Mouse (Mus musculus): ENCODE data around the gene Alg5.
"Not testable (repeated sequence)": the region's sequence is repeated elsewhere in the genome, so short reads cannot be mapped to it uniquely, and the experiment has no call there.

The Alg5 gene

GRCm38 (mm10) chr3:54741965-54742364 lies 6.6 kb downstream of the Alg5 start:
- no peak for DNase-seq

DNA sequence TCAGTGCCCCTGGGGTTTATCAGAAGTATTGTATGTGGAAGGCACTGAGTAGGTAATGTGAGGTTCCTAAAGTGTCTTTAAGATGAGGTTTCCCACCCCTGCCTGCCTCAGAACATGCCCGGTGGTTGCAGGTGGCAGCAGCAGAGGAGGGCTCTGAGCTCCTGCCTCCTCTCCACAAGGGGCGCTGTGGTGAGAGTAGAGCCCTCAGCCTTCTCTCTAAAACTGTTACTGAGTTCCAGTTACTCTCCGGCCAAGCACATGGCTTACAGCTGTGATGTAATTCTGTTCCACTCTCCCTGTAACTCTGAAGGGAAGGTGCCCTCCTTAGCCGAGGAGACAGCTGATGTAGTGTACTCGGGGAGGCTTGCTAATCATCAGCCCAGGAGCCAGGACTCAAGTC lies 10.5 kb downstream of the Alg5 start:
- peak; percentile 44 for DNase-seq

- DNase-seq, result no peak
Observed at GRCm38 (mm10) chr3:54753411-54753810, 18.1 kb downstream of the Alg5 start.

GRCm38 (mm10) chr3:54755145-54756041 lies 20.1 kb downstream of the Alg5 start, which contains the start of gene Smad9:
Gene Smad9, plus strand, starts transcription at chr3:54755582.
- DNase-seq, result peak; percentile 65

DNA sequence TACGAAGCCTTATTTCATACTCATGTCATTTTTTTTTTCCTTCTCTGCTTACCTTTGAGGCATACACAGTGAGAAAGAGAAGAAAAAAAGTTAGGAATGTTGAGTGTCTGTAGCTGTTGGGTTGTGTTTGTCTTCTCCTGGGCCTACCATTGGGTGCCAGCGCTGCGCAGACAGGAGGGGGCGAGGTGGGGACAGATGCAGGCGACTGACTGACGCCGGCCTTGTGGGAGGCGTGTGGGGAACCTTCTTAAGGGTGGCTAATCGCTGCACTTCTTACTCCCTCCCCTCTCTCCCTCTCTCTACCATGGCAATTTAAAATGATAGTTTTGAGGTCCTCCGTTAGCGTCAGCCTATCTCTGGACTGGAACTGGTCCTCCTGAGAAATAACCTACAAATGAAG lies 20.7 kb downstream of the Alg5 start:
- peak; percentile 40 for DNase-seq

DNA sequence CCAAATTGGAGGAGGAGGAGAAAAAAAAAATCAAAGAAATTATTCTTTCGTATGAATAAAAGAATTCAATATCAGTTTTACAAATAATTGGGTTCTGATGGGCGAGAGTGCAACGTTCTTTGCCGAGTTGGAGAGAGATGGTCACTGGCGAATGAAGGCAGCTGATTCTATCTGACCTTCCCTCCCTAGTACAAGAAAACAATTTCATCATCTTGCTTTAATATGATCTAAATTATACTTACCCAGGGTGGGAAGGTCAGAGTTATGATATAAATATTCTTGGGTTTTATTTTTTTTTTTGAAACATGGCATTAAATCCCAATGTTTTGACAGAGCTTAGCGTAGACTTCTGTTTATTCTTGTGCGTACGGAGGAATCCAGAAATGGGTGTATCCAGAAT lies 22.1 kb downstream of the Alg5 start:
- no peak for DNase-seq

- no peak for DNase-seq
Observed at GRCm38 (mm10) chr3:54759211-54759610, 23.9 kb downstream of the Alg5 start.

DNA sequence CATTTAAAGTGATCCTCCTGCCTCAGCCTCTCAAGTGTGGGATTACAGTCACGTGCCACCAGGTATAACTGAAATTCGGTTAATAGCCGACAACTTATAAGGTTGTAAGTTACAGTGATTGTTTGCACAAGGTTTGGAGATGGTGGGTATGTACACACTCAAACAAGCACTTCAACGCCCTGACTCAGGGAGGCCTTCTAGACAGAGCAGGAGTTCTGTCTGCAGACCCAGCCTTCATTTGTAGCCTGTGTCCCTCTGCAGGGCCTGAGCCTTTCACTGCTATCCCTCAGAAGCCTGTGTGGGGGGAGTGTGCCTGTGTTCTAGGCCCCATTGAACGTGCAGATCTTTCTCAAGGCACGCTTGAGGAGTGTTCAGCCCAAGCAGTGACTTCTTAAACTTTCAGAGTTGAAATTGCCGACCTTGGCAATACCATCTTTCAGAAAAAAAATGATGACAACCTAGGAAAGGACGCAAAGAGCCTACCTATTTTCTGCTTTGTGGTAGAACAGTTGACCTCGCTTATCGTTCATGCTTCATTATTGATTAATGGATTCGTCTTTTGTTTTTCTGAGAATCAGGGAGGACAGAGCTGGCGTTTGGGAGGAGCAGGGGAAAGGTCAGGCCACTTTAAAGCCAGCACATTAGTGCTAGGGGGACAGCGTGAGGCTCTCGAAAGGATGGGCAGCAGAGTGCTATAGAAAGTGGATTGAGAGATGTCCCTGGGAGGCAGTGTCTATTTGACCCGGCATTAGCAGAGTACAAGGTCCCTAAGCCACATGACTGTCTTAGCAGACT lies 25.2 kb downstream of the Alg5 start:
- no peak for DNase-seq

DNA sequence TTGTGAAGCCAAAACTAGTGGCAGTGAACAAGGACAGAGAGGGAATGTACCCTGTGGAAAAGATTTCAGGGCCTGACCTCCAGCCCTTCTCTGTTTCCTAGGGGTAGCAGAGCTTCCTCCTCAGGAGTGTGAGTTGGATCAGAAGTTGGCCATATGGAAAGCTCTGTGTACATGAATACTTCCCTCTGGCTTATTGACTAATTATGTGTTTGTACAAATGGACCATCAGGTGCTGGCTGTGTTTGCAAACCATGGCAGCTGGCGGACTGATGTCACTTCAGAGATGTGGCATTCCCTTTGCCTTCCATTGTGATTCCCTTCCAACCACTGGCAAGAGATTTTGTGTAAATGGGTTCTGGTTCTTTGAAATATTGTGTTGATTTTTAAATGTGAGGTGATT lies 25.9 kb downstream of the Alg5 start:
- no peak for DNase-seq

GRCm38 (mm10) chr3:54764418-54764817 lies 29.1 kb downstream of the Alg5 start:
- DNase-seq, result peak; percentile 23

GRCm38 (mm10) chr3:54765521-54765920 lies 30.2 kb downstream of the Alg5 start:
- not testable (repeated sequence) for DNase-seq

DNA sequence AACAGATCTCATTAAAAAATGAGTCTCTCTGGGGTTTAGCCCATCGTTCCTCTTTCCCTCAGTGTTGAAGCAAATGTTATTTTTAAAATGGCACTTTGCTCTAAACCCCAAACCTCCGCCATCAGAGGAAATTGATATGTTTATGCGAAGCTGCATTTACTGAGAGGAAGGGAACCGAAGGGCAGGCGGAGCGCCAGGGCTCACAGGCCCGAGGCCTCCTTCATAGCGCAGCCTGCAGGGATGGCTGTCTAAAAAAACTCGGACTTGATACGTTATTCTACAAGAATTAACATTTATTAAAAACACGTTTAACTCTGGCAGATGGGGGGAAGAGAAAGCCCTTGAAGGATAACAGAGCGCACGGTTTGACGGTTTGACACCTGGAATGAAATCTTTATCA lies 30.7 kb downstream of the Alg5 start:
- DNase-seq, result no peak

DNA sequence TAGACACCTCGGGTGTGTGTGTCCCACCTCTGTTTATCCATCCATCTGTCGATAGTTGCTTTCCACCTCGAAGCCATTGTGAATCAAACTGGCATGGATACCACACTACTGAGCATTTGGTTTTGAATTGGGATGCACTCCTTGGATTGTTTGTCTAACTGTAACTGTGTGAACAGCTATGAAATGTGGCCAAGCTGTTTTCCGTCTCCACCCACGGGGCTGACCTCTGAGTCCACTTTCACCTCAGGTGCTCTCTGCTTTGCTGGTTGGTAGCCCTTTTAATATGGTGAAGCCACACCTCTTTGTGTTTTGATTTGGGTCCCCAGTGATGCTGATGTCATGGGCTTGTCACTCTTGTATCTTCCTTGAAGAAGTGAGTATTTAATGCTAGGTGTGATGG lies 31.5 kb downstream of the Alg5 start:
- no peak for DNase-seq

GRCm38 (mm10) chr3:54768592-54768991 lies 33.3 kb downstream of the Alg5 start:
- DNase-seq, result no peak

GRCm38 (mm10) chr3:54769349-54770275 lies 34.3 kb downstream of the Alg5 start:
- DNase-seq, result no peak

GRCm38 (mm10) chr3:54773613-54774012 lies 38.3 kb downstream of the Alg5 start:
- DNase-seq, result no peak

DNA sequence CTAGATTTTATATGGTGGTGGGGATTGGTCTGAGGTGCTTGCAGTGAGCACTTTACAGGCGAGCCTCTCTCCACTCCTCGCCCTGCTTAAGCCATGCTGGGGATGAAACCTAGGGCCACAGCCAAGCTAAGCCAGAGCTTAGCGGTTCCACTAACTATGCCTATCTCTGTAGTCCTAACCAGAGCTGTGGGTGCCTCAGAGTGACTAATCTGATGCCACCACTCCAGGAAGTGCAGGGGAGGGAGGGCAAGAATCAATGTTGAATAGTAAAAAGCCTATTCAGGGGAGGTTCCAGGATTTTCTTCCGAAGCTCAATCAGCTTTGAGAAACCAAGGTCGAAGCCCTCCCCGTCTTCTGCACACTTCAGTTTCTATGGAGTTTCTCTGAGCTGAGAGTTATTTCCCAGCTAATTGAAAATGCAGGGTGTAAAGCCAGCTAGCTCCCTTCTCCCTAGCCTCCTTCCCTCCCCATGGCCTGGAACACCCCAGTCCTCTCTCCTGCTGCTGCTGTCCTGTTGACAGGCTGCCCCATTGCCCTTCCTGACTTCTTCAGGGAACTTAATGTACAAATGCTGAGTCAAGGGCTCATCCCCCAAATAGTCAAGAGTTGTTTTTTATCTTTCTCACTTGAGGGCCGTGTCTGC lies 40.8 kb downstream of the Alg5 start:
- DNase-seq, result no peak

DNA sequence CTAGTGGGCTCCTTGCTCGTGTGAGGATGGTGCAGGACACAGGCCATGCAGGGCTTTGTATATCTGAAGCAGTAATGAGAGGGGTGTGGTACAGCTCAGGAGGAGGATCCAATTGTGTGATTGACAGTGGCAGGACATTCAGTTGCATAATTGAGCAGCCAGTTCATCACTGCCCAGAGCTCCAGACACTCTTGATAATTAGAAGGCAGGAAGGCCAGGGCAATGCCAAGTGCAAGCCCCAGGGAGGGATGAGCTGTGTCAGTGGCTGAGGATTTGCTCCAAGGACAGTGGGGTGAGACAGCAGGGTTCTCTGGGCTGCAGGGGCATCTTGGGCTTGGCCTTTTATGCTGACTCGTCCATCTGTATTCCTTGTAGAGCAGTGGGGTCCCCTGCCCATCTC lies 55.3 kb downstream of the Alg5 start:
- DNase-seq, result no peak

- no peak for DNase-seq
Observed at GRCm38 (mm10) chr3:54791822-54792677, 56.7 kb downstream of the Alg5 start.

DNA sequence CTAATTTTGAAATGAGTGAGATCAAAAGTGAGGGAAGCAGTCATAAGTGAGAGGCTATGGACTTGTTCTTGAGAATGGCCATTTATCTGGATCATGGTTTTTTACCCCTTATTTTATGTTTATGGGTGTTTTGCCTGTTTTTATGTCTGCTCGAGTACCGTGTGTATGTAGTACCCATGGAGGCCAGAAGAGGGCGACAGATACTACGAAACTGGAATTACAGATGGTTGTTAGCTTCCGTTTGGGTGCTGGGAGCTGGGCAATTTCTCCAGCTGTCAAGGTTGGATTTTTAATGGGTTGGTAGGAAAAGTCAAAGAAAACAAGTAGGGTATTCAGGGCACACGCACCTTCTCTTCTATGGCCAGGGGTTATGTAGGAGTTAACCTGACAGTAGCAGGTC lies 58.4 kb downstream of the Alg5 start:
- DNase-seq, result no peak

- no peak for DNase-seq
Observed at GRCm38 (mm10) chr3:54795379-54795778, 60.0 kb downstream of the Alg5 start.
